Mouse (Mus musculus): ENCODE measurements at regions not wholly inside any gene's neighbourhood (a gene's known extent, or its start where the extent isn't known, plus 50 kb on each side); places are given as distances from the start of the nearest gene placed in this dataset.
"Not testable (repeated sequence)": the region's sequence is repeated elsewhere in the genome, so short reads cannot be mapped to it uniquely, and the experiment has no call there.

DNA sequence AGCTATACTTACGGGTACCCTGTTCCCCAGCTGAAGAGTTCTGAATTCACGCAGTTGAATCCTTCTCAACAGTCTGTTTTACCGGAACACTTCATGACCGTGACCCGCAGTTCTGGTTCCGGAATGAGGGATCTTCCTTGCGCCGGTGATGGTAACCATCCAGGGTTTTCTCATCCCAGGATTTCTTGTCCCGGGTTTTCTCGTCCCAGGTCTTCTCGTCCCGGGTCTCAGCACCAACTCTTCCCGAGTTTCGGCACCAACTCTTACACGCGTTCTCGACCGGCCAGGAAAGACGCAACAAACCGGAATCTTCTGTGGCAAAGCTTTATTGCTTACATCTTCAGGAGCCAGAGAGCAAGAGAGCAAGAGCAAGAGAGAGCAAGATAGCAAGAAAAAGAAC is 147.5 kb upstream of the Peli2 start:
- TF ChIP-seq CTCF (conservative IDR thresholded peaks at IDR 0.05; ENCODE audit: insufficient read depth, insufficient read length, low read depth, low read length); POLR2A (IDR thresholded peaks at IDR 0.05; ENCODE audit: low read depth, low read length): not testable (repeated sequence)
